Mouse (Mus musculus) midbrain, embryonic 14.5 days (tissue): Measurements from ENCODE around the gene Inppl1. TPM values are rescaled to one million over a fixed set of nuclear protein-coding genes. Genes with fewer than 3 reads are reported as not detected.

ENCODE experiments used
- ATAC-seq: fragments of 200-750 bp; cut with Nextera tagmentation; 2 replicates; pipeline ENCODE4 v1.8.0; 2017; ENCODE audit warnings: moderate number of reproducible peaks, moderate library complexity; ENCODE audit not compliant: low FRiP score, low TSS enrichment
- DNase-seq: peaks from one replicate; pipeline ENCODE4 v3.0.0-alpha.2; 2015
- H3K27ac ChIP-seq: fragments of 300-500 bp; sonication (generic); replicated peaks from 2 replicates; pipeline ENCODE4 v1.5.1; 2014; ENCODE audit warnings: mild to moderate bottlenecking, low read depth, low read length, moderate library complexity
- H3K27me3 ChIP-seq: fragments of 300-500 bp; sonication (generic); 2 replicates; pipeline ENCODE4 v1.6.1; 2014; ENCODE audit warnings: low read length, control low read depth, mixed read lengths; ENCODE audit not compliant: control insufficient read depth, insufficient read depth
- H3K36me3 ChIP-seq: fragments of 300-500 bp; sonication (generic); 2 replicates; pipeline ENCODE4 v1.6.1; 2014; ENCODE audit warnings: low read length, control low read depth; ENCODE audit not compliant: control insufficient read depth, insufficient read depth
- H3K4me1 ChIP-seq: fragments of 300-500 bp; sonication (generic); 2 replicates; pipeline ENCODE4 v1.6.1; 2014; ENCODE audit warnings: mild to moderate bottlenecking, antibody characterized with exemption, low read length, control low read depth; ENCODE audit not compliant: control insufficient read depth, insufficient read depth
- H3K4me2 ChIP-seq: fragments of 300-500 bp; sonication (generic); 2 replicates; pipeline ENCODE4 v1.6.1; 2014; ENCODE audit warnings: mild to moderate bottlenecking, low read length, moderate library complexity
- H3K4me3 ChIP-seq: fragments of 300-500 bp; sonication (generic); replicated peaks from 2 replicates; pipeline ENCODE4 v1.5.1; 2014; ENCODE audit warnings: low read depth, low read length
- H3K9ac ChIP-seq: fragments of 300-500 bp; sonication (generic); replicated peaks from 2 replicates; pipeline ENCODE4 v1.6.1; 2014; ENCODE audit warnings: mild to moderate bottlenecking, low read length, moderate library complexity
- H3K9me3 ChIP-seq: fragments of 300-500 bp; sonication (generic); 2 replicates; pipeline ENCODE4 v1.6.1; 2016; ENCODE audit warnings: low read length, control low read depth, mixed read lengths; ENCODE audit not compliant: control insufficient read depth
- WGBS: fragments of 180-500 bp; shearing (Covaris S2); extraction: QIAGEN DNeasy Blood & Tissue Kit; methylation state at CpG from one replicate; pipeline ENCODE4 v1.1.7; 2014; 5-methylcytosine and 5-hydroxymethylcytosine counted together
- polyA plus RNA-seq: library from polyadenylated mRNA; unstranded; fragments of >200 nt; fragmentation: Nextera tagmentation; extraction: Ambion mirVana; gene quantifications from 2 replicates; pipeline ENCODE4 v1.2.1, GENCODE M21; 2014

Inppl1 gene
- polyA plus RNA-seq, 1 experiment from 2014 or later = 8.9 TPM

- WGBS = 30% methylated on average over 32 of the region's 32 CpGs
- no peak overlapping the region for H3K4me2 ChIP-seq
- H3K9me3 ChIP-seq = no peaks in the 10 kb centered on the region
- peak; percentile 52 for DNase-seq
- no peak overlapping the region for H3K27ac ChIP-seq
- H3K4me3 ChIP-seq = no peak overlapping the region
- H3K4me1 ChIP-seq = peaks cover 17% of the 10 kb centered on the region; the same call in 1 of the 2 replicates
- peaks cover 11% of the 10 kb centered on the region; the same call in 1 of the 2 replicates for H3K36me3 ChIP-seq
- ATAC-seq = no peak
- peaks cover 56% of the 10 kb centered on the region for H3K27me3 ChIP-seq
- H3K9ac ChIP-seq = no peak overlapping the region
Measured at GRCm38 (mm10) chr7:101822836-101823757, 14.9 kb downstream of the Inppl1 start.

DNA sequence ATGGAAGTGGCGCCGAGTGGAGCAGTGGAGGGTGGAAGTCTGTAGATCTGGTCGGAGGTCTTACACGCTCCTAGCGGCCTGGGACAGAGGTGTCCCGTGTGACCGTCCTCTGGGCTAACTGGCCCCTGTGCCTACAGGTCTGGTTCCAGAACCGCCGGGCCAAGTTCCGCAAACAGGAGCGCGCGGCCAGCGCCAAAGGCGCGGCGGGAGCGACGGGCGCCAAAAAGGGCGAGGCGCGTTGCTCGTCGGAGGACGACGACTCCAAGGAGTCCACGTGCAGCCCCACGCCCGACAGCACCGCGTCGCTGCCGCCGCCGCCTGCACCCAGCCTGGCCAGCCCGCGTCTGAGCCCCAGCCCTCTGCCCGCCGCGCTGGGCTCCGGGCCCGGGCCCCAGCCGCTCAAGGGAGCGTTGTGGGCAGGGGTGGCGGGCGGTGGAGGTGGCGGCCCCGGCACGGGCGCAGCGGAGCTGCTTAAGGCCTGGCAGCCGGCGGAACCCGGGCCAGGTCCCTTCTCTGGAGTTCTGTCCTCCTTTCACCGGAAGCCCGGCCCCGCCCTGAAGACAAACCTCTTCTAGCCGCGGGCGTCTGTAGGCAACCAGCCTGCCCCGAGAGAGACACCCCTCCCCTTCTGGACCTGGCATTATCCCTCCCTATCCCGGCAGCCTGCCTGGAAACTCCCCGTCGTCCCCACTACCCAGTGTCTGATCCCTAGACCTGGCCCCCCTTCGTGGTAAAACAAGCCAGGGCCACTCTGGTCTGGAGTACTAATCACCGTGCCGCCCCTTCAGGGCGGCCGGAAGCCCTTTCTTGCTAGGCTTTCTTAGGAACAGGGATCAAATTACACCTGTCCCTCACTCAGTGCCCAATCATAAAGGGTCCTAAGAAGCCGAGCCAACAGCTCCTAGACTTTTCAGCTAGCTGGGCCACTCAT, 16.2 kb downstream of the Inppl1 start:
- under 1% methylated on average over 71 of the region's 71 CpGs for WGBS
- H3K9me3 ChIP-seq = no peaks in the 10 kb centered on the region
- peaks cover 21% of the 10 kb centered on the region; the same call in 1 of the 2 replicates for H3K4me1 ChIP-seq
- H3K4me2 ChIP-seq = peak overlapping the region; percentile 60
- H3K36me3 ChIP-seq = peaks cover 6% of the 10 kb centered on the region; the same call in 1 of the 2 replicates
- peak overlapping the region; percentile 33 for H3K4me3 ChIP-seq
- DNase-seq = peak; percentile 59
- H3K9ac ChIP-seq = no peak overlapping the region; the same call in 1 of the 2 replicates
- ATAC-seq = peak; percentile 60
- H3K27ac ChIP-seq = no peak overlapping the region
- H3K27me3 ChIP-seq = peaks cover 66% of the 10 kb centered on the region

GRCm38 (mm10) chr7:101820295-101821030, 17.6 kb downstream of the Inppl1 start:
- DNase-seq (peak; percentile 67), ATAC-seq (no peak)
- 4% methylated on average over 35 of the region's 35 CpGs for WGBS
- Histone ChIP-seq H3K27ac (no peak overlapping the region), H3K9me3 (no peaks in the 10 kb centered on the region), H3K4me3 (peak overlapping the region; percentile 33), H3K27me3 (peaks cover 66% of the 10 kb centered on the region), H3K36me3 (no peaks in the 10 kb centered on the region), H3K4me1 (peaks cover 21% of the 10 kb centered on the region; the same call in 1 of the 2 replicates), H3K4me2 (peak overlapping the region; percentile 51), H3K9ac (0 out of 2 replicates have a peak overlapping the region, but pooled peaks have one; percentile 20)

DNA sequence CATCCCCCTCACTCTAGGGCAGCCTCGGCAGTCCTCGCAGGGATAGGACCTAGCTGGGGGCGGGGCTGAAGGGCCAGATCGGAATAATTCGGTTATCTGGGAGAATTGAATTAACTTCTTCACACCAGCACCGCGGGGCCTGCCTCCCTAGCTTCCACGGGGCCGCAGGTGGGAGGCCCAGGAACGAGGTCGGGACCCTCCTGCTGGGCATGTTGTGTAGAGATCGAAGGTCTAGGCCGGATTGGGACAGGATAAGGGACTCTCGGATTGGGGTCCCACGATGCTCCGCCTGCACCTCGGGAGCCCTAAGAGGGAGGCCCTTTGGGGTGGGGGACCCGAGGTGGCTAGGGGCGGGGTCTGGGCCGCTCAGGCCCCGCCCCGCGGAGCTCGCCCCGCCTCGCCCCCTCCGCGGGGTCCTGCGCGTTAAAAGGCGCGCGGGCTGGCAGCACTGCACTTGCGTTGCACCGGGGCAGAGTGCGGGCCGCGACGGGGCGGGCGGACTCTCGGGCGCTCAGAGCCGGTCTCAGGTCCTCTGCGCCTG, 20.1 kb downstream of the Inppl1 start, which contains the start of gene Phox2a:
Gene Phox2a (plus strand): TSS at position 453 of the 541 bp plus-strand sequence.
- WGBS = under 1% methylated on average over 45 of the region's 45 CpGs
- Histone ChIP-seq H3K36me3 (no peaks in the 10 kb centered on the region), H3K4me2 (peak within 1 kb of the TSS; percentile 47), H3K4me3 (peak within 1 kb of the TSS; percentile 26), H3K4me1 (peaks cover 21% of the 10 kb centered on the region; the same call in 1 of the 2 replicates), H3K9ac (no peak within 1 kb of the TSS), H3K27me3 (peaks cover 59% of the 10 kb centered on the region), H3K27ac (no peak within 1 kb of the TSS), H3K9me3 (no peaks in the 10 kb centered on the region)
- ATAC-seq = peak; percentile 44; the same call in 1 of the 2 replicates
- DNase-seq = no peak

DNA sequence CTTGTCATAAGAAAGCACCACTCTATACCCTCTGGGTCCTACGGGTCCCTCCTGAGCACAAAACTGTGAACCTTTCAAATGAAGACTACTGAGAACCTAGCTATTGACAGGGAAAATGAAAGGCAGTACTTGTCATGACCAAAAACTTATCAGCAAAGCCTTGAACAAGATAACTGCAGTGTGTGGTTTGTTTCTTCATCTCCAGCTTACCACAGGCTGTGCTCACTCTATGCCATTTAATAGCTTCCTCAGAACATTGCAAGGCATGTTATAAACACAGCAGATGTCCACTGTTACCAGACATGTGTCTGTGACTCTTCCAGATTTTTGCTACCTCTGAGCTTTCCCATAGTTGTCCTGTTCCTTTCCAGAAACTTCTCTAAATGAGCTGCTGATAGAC, 61.0 kb downstream of the Inppl1 start:
- Histone ChIP-seq H3K9ac (no peak overlapping the region), H3K9me3 (no peaks in the 10 kb centered on the region), H3K27ac (no peak overlapping the region), H3K4me1 (peaks cover 11% of the 10 kb centered on the region), H3K27me3 (no peaks in the 10 kb centered on the region), H3K4me3 (no peak overlapping the region), H3K36me3 (peaks cover 24% of the 10 kb centered on the region), H3K4me2 (no peak overlapping the region)
- WGBS = 95% methylated on average over 1 of the region's 1 CpGs
- ATAC-seq (no peak), DNase-seq (no peak)

GRCm38 (mm10) chr7:101772687-101773086, 65.3 kb downstream of the Inppl1 start:
- no peak overlapping the region for H3K9ac ChIP-seq
- H3K27me3 ChIP-seq = no peaks in the 10 kb centered on the region
- ATAC-seq = peak; percentile 62
- DNase-seq = peak; percentile 82
- no peak overlapping the region for H3K27ac ChIP-seq
- H3K36me3 ChIP-seq = peaks cover 6% of the 10 kb centered on the region; the same call in 1 of the 2 replicates
- WGBS = 12% methylated on average over 8 of the region's 8 CpGs
- no peak overlapping the region for H3K4me3 ChIP-seq
- peaks cover 16% of the 10 kb centered on the region for H3K4me1 ChIP-seq
- no peak overlapping the region for H3K4me2 ChIP-seq
- no peaks in the 10 kb centered on the region for H3K9me3 ChIP-seq
